Mouse (Mus musculus) CH12.LX (cell line): ENCODE measurements around the gene Dhx38. TPM values are rescaled to one million over a fixed set of nuclear protein-coding genes. Genes with fewer than 3 reads are reported as not detected.
A peak's percentile ranks its signal among the peaks of the same experiment; 100 is the strongest.

Experiments used
- DNase-seq: peaks from one replicate; pipeline ENCODE4 v3.0.0-alpha.2; 2013; ENCODE audit errors: extremely low read depth
- H3K27ac ChIP-seq: 2 replicates; pipeline ENCODE4 v1.5.1; 2012; ENCODE audit warnings: low read depth, mild to moderate bottlenecking, control low read depth, moderate library complexity; ENCODE audit not compliant: insufficient read depth
- H3K27me3 ChIP-seq: replicated peaks from 2 replicates; pipeline ENCODE3; 2012; ENCODE audit warnings: inconsistent platforms
- H3K36me3 ChIP-seq, 2 experiments: replicated peaks in 1 of 2; 2 replicates each; pipeline versions ENCODE3 to v1.6.1; 2012; ENCODE audit warnings: inconsistent platforms in 1 of 2, low read length in 1 of 2, mild to moderate bottlenecking in 1 of 2, mixed read lengths in 1 of 2, moderate library complexity in 1 of 2; ENCODE audit not compliant: control insufficient read depth in 1 of 2, insufficient read depth in 1 of 2
- H3K4me1 ChIP-seq, 2 experiments: 2 replicates each; pipeline ENCODE4 v1.6.1; 2012; ENCODE audit warnings: inconsistent platforms in 1 of 2, moderate library complexity in 1 of 2; ENCODE audit not compliant: insufficient read depth in 2 of 2, control insufficient read depth in 1 of 2
- H3K4me2 ChIP-seq: 2 replicates; pipeline ENCODE4 v1.6.1; 2012; ENCODE audit warnings: low read depth, mild to moderate bottlenecking, control low read depth; ENCODE audit not compliant: poor library complexity, insufficient read depth, severe bottlenecking
- H3K4me3 ChIP-seq, 3 experiments: fragments of 150-350 bp in 1 of 3; sonication (generic) in 1 of 3; replicated peaks in 1 of 3; 2 replicates each; pipeline versions ENCODE3 to v1.5.1; 2011 to 2012; ENCODE audit warnings: low read depth in 2 of 3, low read length in 2 of 3, mild to moderate bottlenecking in 2 of 3, moderate library complexity in 2 of 3, control low read depth in 1 of 3, improper control_type of control experiment in 1 of 3, inconsistent platforms in 1 of 3, mixed read lengths in 1 of 3; ENCODE audit not compliant: poor library complexity in 1 of 3
- H3K79me2 ChIP-seq: replicated peaks from 2 replicates; pipeline ENCODE4 v1.6.1; 2012; ENCODE audit warnings: mild to moderate bottlenecking, moderate library complexity; ENCODE audit not compliant: control insufficient read depth, poor library complexity, insufficient read depth, severe bottlenecking; ENCODE audit errors: extremely low read depth
- H3K9ac ChIP-seq: 2 replicates; pipeline ENCODE4 v1.6.1; 2012; ENCODE audit warnings: low read depth, mild to moderate bottlenecking, control low read depth, moderate library complexity; ENCODE audit not compliant: insufficient read depth
- H3K9me3 ChIP-seq: replicated peaks from 2 replicates; pipeline ENCODE3; 2012; ENCODE audit warnings: low read length, inconsistent platforms, mixed read lengths
- CHD1 ChIP-seq: IDR thresholded peaks from 2 replicates; pipeline ENCODE4 v1.6.1; 2012; ENCODE audit warnings: low read depth, low read length, improper control_type of control experiment, inconsistent platforms
- CTCF ChIP-seq, 2 experiments: IDR thresholded peaks in 1 of 2; conservative IDR thresholded peaks in 1 of 2; 2 replicates each; pipeline ENCODE4 v1.5.1; 2011 to 2012; ENCODE audit warnings: low read depth in 2 of 2, low read length in 2 of 2, improper control_type of control experiment in 1 of 2, inconsistent platforms in 1 of 2, mild to moderate bottlenecking in 1 of 2, moderate library complexity in 1 of 2
- E2F4 ChIP-seq: IDR thresholded peaks from 2 replicates; pipeline ENCODE4 v1.6.1; 2011; ENCODE audit warnings: low read depth, low read length, improper control_type of control experiment; ENCODE audit not compliant: insufficient replicate concordance
- ETS1 ChIP-seq: conservative IDR thresholded peaks from 2 replicates; pipeline ENCODE4 v1.6.1; 2012; ENCODE audit warnings: low read depth, mild to moderate bottlenecking, inconsistent platforms, low read length, improper control_type of control experiment, moderate library complexity
- HCFC1 ChIP-seq: IDR thresholded peaks from 2 replicates; pipeline ENCODE4 v1.6.1; 2012; ENCODE audit warnings: low read depth, mild to moderate bottlenecking, inconsistent platforms, low read length, improper control_type of control experiment
- MAFK ChIP-seq: IDR thresholded peaks from 2 replicates; pipeline ENCODE4 v1.6.1; 2011; ENCODE audit warnings: low read length, improper control_type of control experiment; ENCODE audit not compliant: insufficient replicate concordance
- MAX ChIP-seq: IDR thresholded peaks from 2 replicates; pipeline ENCODE4 v1.6.1; 2011; ENCODE audit warnings: low read length, improper control_type of control experiment
- MAZ ChIP-seq: IDR thresholded peaks from 2 replicates; pipeline ENCODE4 v1.6.1; 2012; ENCODE audit warnings: low read depth, mild to moderate bottlenecking, inconsistent platforms, low read length, improper control_type of control experiment, moderate library complexity
- MEF2A ChIP-seq: IDR thresholded peaks from 2 replicates; pipeline ENCODE4 v1.6.1; 2014; ENCODE audit warnings: low read depth, mild to moderate bottlenecking, inconsistent platforms, low read length, improper control_type of control experiment, borderline replicate concordance
- MXI1 ChIP-seq: IDR thresholded peaks from 2 replicates; pipeline ENCODE4 v1.6.1; 2011; ENCODE audit warnings: mild to moderate bottlenecking, low read depth, low read length, improper control_type of control experiment
- MYC ChIP-seq: IDR thresholded peaks from 2 replicates; pipeline ENCODE4 v1.6.1; 2011; ENCODE audit warnings: low read depth, mild to moderate bottlenecking, improper control_type of control experiment, low read length
- NRF1 ChIP-seq: IDR thresholded peaks from 2 replicates; pipeline ENCODE4 v1.6.1; 2014; ENCODE audit warnings: low read depth, mild to moderate bottlenecking, inconsistent platforms, low read length, improper control_type of control experiment, moderate library complexity
- POLR2AphosphoS2 ChIP-seq: IDR thresholded peaks from 2 replicates; pipeline ENCODE4 v1.6.1; 2011; ENCODE audit warnings: low read depth, low read length, improper control_type of control experiment
- RAD21 ChIP-seq: IDR thresholded peaks from 2 replicates; pipeline ENCODE4 v1.6.1; 2011; ENCODE audit warnings: low read depth, mild to moderate bottlenecking, low read length, improper control_type of control experiment, moderate library complexity
- RCOR1 ChIP-seq: conservative IDR thresholded peaks from 2 replicates; pipeline ENCODE4 v1.6.1; 2012; ENCODE audit warnings: low read depth, mild to moderate bottlenecking, inconsistent platforms, low read length, improper control_type of control experiment
- SIN3A ChIP-seq: IDR thresholded peaks from 2 replicates; pipeline ENCODE4 v1.6.1; 2012; ENCODE audit warnings: low read length, improper control_type of control experiment, inconsistent platforms
- TBP ChIP-seq: conservative IDR thresholded peaks from 2 replicates; pipeline ENCODE4 v1.6.1; 2011; ENCODE audit warnings: low read depth, low read length, improper control_type of control experiment
- TCF12 ChIP-seq: IDR thresholded peaks from 2 replicates; pipeline ENCODE4 v1.6.1; 2014; ENCODE audit warnings: low read depth, mild to moderate bottlenecking, inconsistent platforms, low read length, improper control_type of control experiment
- UBTF ChIP-seq: IDR thresholded peaks from 2 replicates; pipeline ENCODE4 v1.6.1; 2012; ENCODE audit warnings: low read depth, mild to moderate bottlenecking, inconsistent platforms, low read length, improper control_type of control experiment, moderate library complexity
- USF2 ChIP-seq: conservative IDR thresholded peaks from 2 replicates; pipeline ENCODE4 v1.6.1; 2011; ENCODE audit warnings: low read depth, low read length, improper control_type of control experiment
- ZKSCAN1 ChIP-seq: IDR thresholded peaks from 2 replicates; pipeline ENCODE4 v1.6.1; 2012; ENCODE audit warnings: low read depth, inconsistent platforms, low read length, improper control_type of control experiment, borderline replicate concordance
- ZMIZ1 ChIP-seq: IDR thresholded peaks from 2 replicates; pipeline ENCODE4 v1.6.1; 2012; ENCODE audit warnings: low read depth, mild to moderate bottlenecking, inconsistent platforms, low read length, improper control_type of control experiment
- ZNF384 ChIP-seq: IDR thresholded peaks from 2 replicates; pipeline ENCODE4 v1.6.1; 2012; ENCODE audit warnings: low read depth, low read length, improper control_type of control experiment, inconsistent platforms
- dilution Hi-C: fragments of 300-500 bp; cut with MboI; formaldehyde crosslinking; loops from 2 replicates; pipeline ENCODE4 v1.14.3; 2020; ENCODE audit warnings: low sequenced_read_pairs; ENCODE audit not compliant: extremely low pct_unique_long_range_greater_than_20kb, extremely low pct_ligation_motif_present
- in situ Hi-C: fragments of 300-500 bp; cut with MboI; formaldehyde crosslinking; loops from 3 replicates; pipeline ENCODE4 v1.14.3; 2019; ENCODE audit warnings: low sequenced_read_pairs, low pct_ligation_motif_present, low pct_unique_long_range_greater_than_20kb, mixed read lengths
- polyA plus RNA-seq: library from polyadenylated mRNA; unstranded; fragments of >175 nt; gene quantifications from 2 replicates; pipeline ENCODE4 v1.2.1, GENCODE M21; 2012; ENCODE audit warnings: low read depth; ENCODE audit not compliant: insufficient read length
- total RNA-seq, 2 experiments: library from RNA; depleted of rRNA; stranded (reverse); fragments of 300-350 nt in 1 of 2; fragments of >200 nt in 1 of 2; gene quantifications; 2 replicates each; pipeline ENCODE4 v1.2.3; 2012 to 2014

The Dhx38 gene
- total and polyA plus RNA-seq, 3 experiments, result 19.7 to 51.0 (median 41.7) TPM

- TF ChIP-seq UBTF (no peak), SIN3A (no peak), HCFC1 (no peak), MYC (peak; percentile 87), MAFK (no peak), CHD1 (no peak), ZMIZ1 (no peak), MEF2A (no peak), RCOR1 (no peak)
Observed at GRCm38 (mm10) chr8:109607650-109608049, 42.0 kb upstream of the Dhx38 start (continued).

- Histone ChIP-seq H3K79me2 (no peaks in the 10 kb centered on the region), H3K36me3 (peaks cover 31 to 51% of the 10 kb centered on the region in 2 experiments), H3K27me3 (no peaks in the 10 kb centered on the region), H3K4me2 (no peak overlapping the region), H3K4me1 (peaks cover 5 to 27% of the 10 kb centered on the region in 2 experiments; a peak in 3 of 4 replicates), H3K27ac (no peak overlapping the region), H3K9me3 (no peaks in the 10 kb centered on the region), H3K4me3 (no peak overlapping the region), H3K9ac (no peak overlapping the region)
- DNase-seq, result no peak
- dilution Hi-C loops (no loop called here), in situ Hi-C loops (no loop called here)
- TF ChIP-seq CTCF (conservative IDR thresholded peaks at IDR 0.05 in 1 of 2, IDR thresholded peaks at IDR 0.05 in 1 of 2; ENCODE audit: low read depth in 2 of 2, low read length in 2 of 2), result no peak
- no peak for TF ChIP-seq MAZ
- TF ChIP-seq RAD21, result no peak
- no peak for TF ChIP-seq MXI1
- no peak for TF ChIP-seq NRF1
- TF ChIP-seq TCF12, result no peak
- no peak for TF ChIP-seq TBP
- no peak for TF ChIP-seq CHD1
- TF ChIP-seq POLR2AphosphoS2, result no peak
- no peak for TF ChIP-seq HCFC1
- TF ChIP-seq MAX, result no peak
- TF ChIP-seq USF2, result no peak
- no peak for TF ChIP-seq E2F4
- TF ChIP-seq RCOR1, result no peak
- TF ChIP-seq MYC, result no peak
- TF ChIP-seq ETS1, result no peak
- TF ChIP-seq ZNF384, result no peak
- no peak for TF ChIP-seq ZKSCAN1
Observed at GRCm38 (mm10) chr8:109606725-109607124, 41.1 kb upstream of the Dhx38 start.
